Mouse (Mus musculus) hindbrain, embryonic 11.5 days (tissue): ENCODE measurements around the gene Ptprcap. TPM values are rescaled to one million over a fixed set of nuclear protein-coding genes. Genes with fewer than 3 reads are reported as not detected.

Source experiments
- ATAC-seq: fragments of 200-750 bp; cut with Nextera tagmentation; 2 replicates; pipeline ENCODE4 v1.8.0; 2017; ENCODE audit warnings: mild to moderate bottlenecking, moderate TSS enrichment, moderate library complexity; ENCODE audit not compliant: low FRiP score
- DNase-seq: peaks from one replicate; pipeline ENCODE4 v3.0.0-alpha.2; 2015; ENCODE audit warnings: low spot score
- H3K27ac ChIP-seq: fragments of 300-500 bp; sonication (generic); 2 replicates; pipeline ENCODE4 v1.5.1; 2014; ENCODE audit warnings: mild to moderate bottlenecking, low read depth, low read length
- H3K27me3 ChIP-seq: fragments of 300-500 bp; sonication (generic); 2 replicates; pipeline ENCODE4 v1.6.1; 2014; ENCODE audit warnings: mild to moderate bottlenecking, low read length, moderate library complexity, mixed read lengths; ENCODE audit not compliant: control insufficient read depth, insufficient read depth
- H3K36me3 ChIP-seq: fragments of 300-500 bp; sonication (generic); 2 replicates; pipeline ENCODE4 v1.6.1; 2014; ENCODE audit warnings: mild to moderate bottlenecking, low read length, moderate library complexity, mixed read lengths; ENCODE audit not compliant: control insufficient read depth, insufficient read depth
- H3K4me1 ChIP-seq: fragments of 300-500 bp; sonication (generic); replicated peaks from 2 replicates; pipeline ENCODE4 v1.6.1; 2014; ENCODE audit warnings: low read length, mixed read lengths; ENCODE audit not compliant: control insufficient read depth, insufficient read depth
- H3K4me2 ChIP-seq: fragments of 300-500 bp; sonication (generic); replicated peaks from 2 replicates; pipeline ENCODE4 v1.6.1; 2014; ENCODE audit warnings: mild to moderate bottlenecking, low read depth, low read length
- H3K4me3 ChIP-seq: fragments of 300-500 bp; sonication (generic); 2 replicates; pipeline ENCODE4 v1.5.1; 2014; ENCODE audit warnings: low read depth, low read length
- H3K9ac ChIP-seq: fragments of 300-500 bp; sonication (generic); 2 replicates; pipeline ENCODE4 v1.6.1; 2014; ENCODE audit warnings: low read depth, low read length
- H3K9me3 ChIP-seq: fragments of 300-500 bp; sonication (generic); 2 replicates; pipeline ENCODE4 v1.6.1; 2016; ENCODE audit warnings: low read length; ENCODE audit not compliant: control insufficient read depth
- WGBS: fragments of 180-500 bp; shearing (Covaris S2); extraction: QIAGEN DNeasy Blood & Tissue Kit; methylation state at CpG from one replicate; pipeline ENCODE4 v1.1.7; 2014; 5-methylcytosine and 5-hydroxymethylcytosine counted together
- polyA plus RNA-seq: library from polyadenylated mRNA; unstranded; fragments of >200 nt; fragmentation: Nextera tagmentation; extraction: Ambion mirVana; gene quantifications from 2 replicates; pipeline ENCODE4 v1.2.1, GENCODE M21; 2014

The Ptprcap gene
- polyA plus RNA-seq, 1 experiment from 2014 or later = 1.1 TPM

- no peaks in the 10 kb centered on the region for H3K9me3 ChIP-seq
- no peaks in the 10 kb centered on the region for H3K36me3 ChIP-seq
- no peaks in the 10 kb centered on the region; the same call in none of the 2 replicates for H3K27me3 ChIP-seq
- under 1% methylated on average over 34 of the region's 34 CpGs for WGBS
- peak; percentile 82 for ATAC-seq
- H3K9ac ChIP-seq = peak within 1 kb of the TSS; percentile 81
- peak within 1 kb of the TSS; percentile 97 for H3K4me2 ChIP-seq
- peak within 1 kb of the TSS; percentile 60; the same call in 1 of the 2 replicates for H3K27ac ChIP-seq
- H3K4me3 ChIP-seq = peak within 1 kb of the TSS; percentile 68
- peak; percentile 98 for DNase-seq
- H3K4me1 ChIP-seq = peaks cover 13% of the 10 kb centered on the region
Observed at GRCm38 (mm10) chr19:4201291-4201909, 48.0 kb downstream of the Ptprcap start, which contains the start of gene Rad9a. TSS of gene Rad9a (minus strand) at chr19:4201662.

GRCm38 (mm10) chr19:4202149-4202548 lies 48.7 kb downstream of the Ptprcap start:
- 33% methylated on average over 7 of the region's 7 CpGs for WGBS
- Histone ChIP-seq H3K27ac (no peak overlapping the region), H3K4me1 (peaks cover 13% of the 10 kb centered on the region), H3K9me3 (no peaks in the 10 kb centered on the region), H3K36me3 (no peaks in the 10 kb centered on the region), H3K4me3 (peak overlapping the region; percentile 68), H3K4me2 (peak overlapping the region; percentile 97), H3K27me3 (no peaks in the 10 kb centered on the region; the same call in none of the 2 replicates), H3K9ac (peak overlapping the region; percentile 80)
- DNase-seq = no peak
- peak; percentile 31 for ATAC-seq

GRCm38 (mm10) chr19:4203148-4203547 lies 49.7 kb downstream of the Ptprcap start:
- H3K36me3 ChIP-seq = no peaks in the 10 kb centered on the region
- WGBS = 72% methylated on average over 3 of the region's 3 CpGs
- no peak overlapping the region for H3K27ac ChIP-seq
- no peak overlapping the region for H3K9ac ChIP-seq
- H3K4me3 ChIP-seq = no peak overlapping the region
- ATAC-seq = no peak
- peaks cover 13% of the 10 kb centered on the region for H3K4me1 ChIP-seq
- no peak for DNase-seq
- no peak overlapping the region for H3K4me2 ChIP-seq
- H3K27me3 ChIP-seq = no peaks in the 10 kb centered on the region; the same call in none of the 2 replicates
- H3K9me3 ChIP-seq = no peaks in the 10 kb centered on the region

GRCm38 (mm10) chr19:4203604-4204326 lies 50.4 kb downstream of the Ptprcap start:
- H3K4me1 ChIP-seq = peaks cover 13% of the 10 kb centered on the region
- ATAC-seq (no peak), DNase-seq (no peak)
- no peak overlapping the region for H3K4me3 ChIP-seq
- no peaks in the 10 kb centered on the region for H3K36me3 ChIP-seq
- H3K27ac ChIP-seq = no peak overlapping the region
- H3K27me3 ChIP-seq = no peaks in the 10 kb centered on the region; the same call in none of the 2 replicates
- no peak overlapping the region for H3K9ac ChIP-seq
- no peak overlapping the region for H3K4me2 ChIP-seq
- 67% methylated on average over 13 of the region's 13 CpGs for WGBS
- H3K9me3 ChIP-seq = no peaks in the 10 kb centered on the region

- 74% methylated on average over 4 of the region's 4 CpGs for WGBS
- H3K27me3 ChIP-seq = no peaks in the 10 kb centered on the region; the same call in none of the 2 replicates
- ATAC-seq (no peak), DNase-seq (no peak)
- no peaks in the 10 kb centered on the region for H3K36me3 ChIP-seq
- no peak overlapping the region for H3K4me2 ChIP-seq
- H3K4me1 ChIP-seq = peaks cover 13% of the 10 kb centered on the region
- no peak overlapping the region for H3K4me3 ChIP-seq
- H3K27ac ChIP-seq = no peak overlapping the region
- no peaks in the 10 kb centered on the region for H3K9me3 ChIP-seq
- no peak overlapping the region for H3K9ac ChIP-seq
Observed at GRCm38 (mm10) chr19:4204889-4205288, 51.5 kb downstream of the Ptprcap start.

Other genes starting within 250 kb of the Ptprcap start
- 10.7 and 11.6 TPM in 2 replicates for gene Tcirg1, start 246.5 kb upstream of the Ptprcap start, polyA plus RNA-seq
- gene Ndufs8, start 240.8 kb upstream of the Ptprcap start, polyA plus RNA-seq = 240 and 258 TPM in 2 replicates
- 0.59 and 1.4 TPM in 2 replicates for gene Aldh3b1, start 223.8 kb upstream of the Ptprcap start, polyA plus RNA-seq
- gene Unc93b1, start 218.4 kb upstream of the Ptprcap start, polyA plus RNA-seq = 5.1 and 6.4 TPM in 2 replicates
- not detected in 2 replicates for gene Aldh3b3, start 195.0 kb upstream of the Ptprcap start, polyA plus RNA-seq
- gene Aldh3b2, start 181.3 kb upstream of the Ptprcap start, polyA plus RNA-seq = 1.5 and 2.3 TPM in 2 replicates
- gene Acy3, start 167.0 kb upstream of the Ptprcap start, polyA plus RNA-seq = 2.5 and 2.8 TPM in 2 replicates
- gene Tbx10, start 160.9 kb upstream of the Ptprcap start, polyA plus RNA-seq = 0.70 and 2.3 TPM in 2 replicates
- gene Nudt8, start 153.0 kb upstream of the Ptprcap start, polyA plus RNA-seq = 14.6 and 19.5 TPM in 2 replicates
- 1.5 and 1.6 TPM in 2 replicates for gene Gm49405, start 153.0 kb upstream of the Ptprcap start, polyA plus RNA-seq
- 1.5 and 1.9 TPM in 2 replicates for gene Doc2g, start 150.3 kb upstream of the Ptprcap start, polyA plus RNA-seq
- 188 and 201 TPM in 2 replicates for gene Ndufv1, start 140.8 kb upstream of the Ptprcap start, polyA plus RNA-seq
- 343 and 348 TPM in 2 replicates for gene Gstp1, start 115.6 kb upstream of the Ptprcap start, polyA plus RNA-seq
- 1.1 and 2.9 TPM in 2 replicates for gene Gstp2, start 107.6 kb upstream of the Ptprcap start, polyA plus RNA-seq
- not detected in 2 replicates for gene Gstp3, start 94.0 kb upstream of the Ptprcap start, polyA plus RNA-seq
- gene Cabp2, start 72.0 kb upstream of the Ptprcap start, polyA plus RNA-seq = not detected in 2 replicates
- 74.4 and 84.3 TPM in 2 replicates for gene Cdk2ap2, start 56.4 kb upstream of the Ptprcap start, polyA plus RNA-seq
- gene Pitpnm1, start 53.6 kb upstream of the Ptprcap start, polyA plus RNA-seq = 12.2 and 15.4 TPM in 2 replicates
- gene Aip, start 27.7 kb upstream of the Ptprcap start, polyA plus RNA-seq = 65.7 and 67.4 TPM in 2 replicates
- not detected in 2 replicates for gene Gpr152, start 13.8 kb upstream of the Ptprcap start, polyA plus RNA-seq
- gene Cabp4, start 9.6 kb upstream of the Ptprcap start, polyA plus RNA-seq = not detected in 2 replicates
- 119 and 123 TPM in 2 replicates for gene Coro1b, start 5.0 kb upstream of the Ptprcap start, polyA plus RNA-seq
- 42.2 and 45.7 TPM in 2 replicates for gene Rps6kb2, start 9.8 kb downstream of the Ptprcap start, polyA plus RNA-seq
- 2.8 and 3.3 TPM in 2 replicates for gene Carns1, start 21.9 kb downstream of the Ptprcap start, polyA plus RNA-seq
- gene Tbc1d10c, start 37.7 kb downstream of the Ptprcap start, polyA plus RNA-seq = 0.79 and 0.96 TPM in 2 replicates
- 868 and 927 TPM in 2 replicates for gene Ppp1ca, start 38.5 kb downstream of the Ptprcap start, polyA plus RNA-seq
- 41.6 and 42.1 TPM in 2 replicates for gene Rad9a, start 48.1 kb downstream of the Ptprcap start, polyA plus RNA-seq
- gene Clcf1, start 60.6 kb downstream of the Ptprcap start, polyA plus RNA-seq = 0.82 and 0.90 TPM in 2 replicates
- not detected in 2 replicates for gene AC109138.7, start 60.8 kb downstream of the Ptprcap start, polyA plus RNA-seq
- 11.0 and 17.9 TPM in 2 replicates for gene Pold4, start 78.3 kb downstream of the Ptprcap start, polyA plus RNA-seq
- 2.8 and 3.9 TPM in 2 replicates for gene Ssh3, start 115.6 kb downstream of the Ptprcap start, polyA plus RNA-seq
- 8.6 and 11.0 TPM in 2 replicates for gene Ankrd13d, start 129.5 kb downstream of the Ptprcap start, polyA plus RNA-seq
- gene Grk2, start 152.6 kb downstream of the Ptprcap start, polyA plus RNA-seq = 12.5 and 13.9 TPM in 2 replicates
- gene Kdm2a, start 244.7 kb downstream of the Ptprcap start, polyA plus RNA-seq = 42.1 and 44.0 TPM in 2 replicates